ENCODE assay signal across 19 mouse cellular contexts in genomic region chr12:105068911-105069310, GRCm38 (mm10). TPM values are rescaled to one million over a fixed set of nuclear protein-coding genes. Genes with fewer than 3 reads are reported as not detected.
DNase-seq lines count a peak whose midpoint lies in the region; ATAC-seq lines count a peak whose summit lies in the region.
"Had no signal": no experiment of that assay in that cellular context is flagged by ENCODE, and none has a peak within 500 bp of the region (broad histone marks: within the 10 kb centered on the region; RNA-seq: fewer than 3 reads in every experiment).

No protein-coding gene starts in this region.

- peak overlapping the region; percentile 42 for H3K4me3 ChIP-seq in megakaryocyte, embryonic 14.5 days (replicated peaks)
- H3K4me3 ChIP-seq: embryonic facial prominence, embryonic 15.5 days; forebrain, embryonic 15.5 days; gastrocnemius, adult 2 months; left cerebral cortex, adult 2 months; limb, embryonic 12.5 days; midbrain, embryonic 10.5 days had no signal

- DNase-seq in CD4-positive, CD25-positive, alpha-beta regulatory T cell, adult 2 months (ENCODE audit: low read depth, low spot score), result peak; percentile 72
- DNase-seq in thymus, postnatal 25 days, result peak; percentile 35
- DNase-seq in cerebellum, postnatal 4 days (ENCODE audit: low spot score in 2 of 2), result no peak
- no peak for DNase-seq in heart, adult 8-10 months (ENCODE audit: low spot score)
- DNase-seq: adrenal gland, adult 2 months; cerebellum, adult 2 months; gastrocnemius, adult 2 months; heart, postnatal 10 days; kidney, adult 9 months; right cerebral cortex, adult 18-20 months had no signal

- peaks cover 2% of the 10 kb centered on the region for H3K27me3 ChIP-seq in megakaryocyte, embryonic 14.5 days (replicated peaks)
- H3K27me3 ChIP-seq: embryonic facial prominence, embryonic 15.5 days; forebrain, embryonic 15.5 days; limb, embryonic 12.5 days had no signal

- peaks cover 22% of the 10 kb centered on the region for H3K4me1 ChIP-seq in megakaryocyte, embryonic 14.5 days
- H3K4me1 ChIP-seq: embryonic facial prominence, embryonic 15.5 days; forebrain, embryonic 15.5 days; midbrain, embryonic 10.5 days had no signal

- H3K36me3 ChIP-seq in megakaryocyte, embryonic 14.5 days (replicated peaks; ENCODE audit: low read length), result no peaks in the 10 kb centered on the region
- H3K36me3 ChIP-seq: embryonic facial prominence, embryonic 15.5 days; forebrain, embryonic 15.5 days; limb, embryonic 12.5 days; midbrain, embryonic 10.5 days had no signal

- ATAC-seq in erythroblast, adult 5-6 weeks (replicated peaks; ENCODE audit: low FRiP score, poor library complexity, severe bottlenecking), result peak; percentile 46; the same call in 1 of the 2 replicates
- ATAC-seq in cerebellum, adult (ENCODE audit: insufficient number of reproducible peaks, low FRiP score, low TSS enrichment), result no peak
- ATAC-seq: forebrain, embryonic 15.5 days; hindbrain, postnatal 0 days had no signal

- H3K9me3 ChIP-seq in megakaryocyte, embryonic 14.5 days, result peaks cover 44% of the 10 kb centered on the region
- H3K9me3 ChIP-seq: embryonic facial prominence, embryonic 15.5 days; forebrain, embryonic 15.5 days; limb, embryonic 12.5 days; midbrain, embryonic 10.5 days had no signal

RNA-seq across cellular contexts. Expression of gene Glrx5, which starts 36.4 kb away (rescaled TPM):
- 170 and 188 TPM in 2 replicates for total RNA-seq in erythroblast, adult 5-6 weeks (2015; ENCODE audit: low replicate concordance)
- total RNA-seq in erythroblast, adult 5-6 weeks (2017; ENCODE audit: low replicate concordance), result 146 and 233 TPM in 2 replicates
- 46.1 and 131 TPM in 2 replicates for polyA plus RNA-seq in megakaryocyte, embryonic 14.5 days (2012; ENCODE audit: insufficient read depth, low replicate concordance)
- 100 to 1,000 TPM in 1 of 4 experiments, 10 to 100 TPM in 3; 74.2 to 104 (median 85.4) TPM for total RNA-seq in heart, adult 8-10 months (2022)

RNA-seq across cellular contexts. Expression of gene Syne3, which starts 59.3 kb away (rescaled TPM):
- total RNA-seq in erythroblast, adult 5-6 weeks (2015; ENCODE audit: low replicate concordance), result 4.8 and 5.6 TPM in 2 replicates
- 10.3 and 14.8 TPM in 2 replicates for total RNA-seq in erythroblast, adult 5-6 weeks (2017; ENCODE audit: low replicate concordance)
- 4.2 and 6.8 TPM in 2 replicates for polyA plus RNA-seq in megakaryocyte, embryonic 14.5 days (2012; ENCODE audit: insufficient read depth, low replicate concordance)
- total RNA-seq in heart, adult 8-10 months (2022), result 10 to 100 TPM in 1 of 4 experiments, 1 to 10 TPM in 3; 7.2 to 10.5 (median 7.7) TPM

Comparison
In these comparisons a context has a peak if more than half of its experiments do, and no peak if none do; other contexts are left out.
1. DNase-seq: peak in CD4-positive, CD25-positive, alpha-beta regulatory T cell, adult 2 months (single experiment) and thymus, postnatal 25 days (single experiment); none in cerebellum, postnatal 4 days (0 of 2) and heart, adult 8-10 months (single experiment).